Mouse (Mus musculus) liver, embryonic 13.5 days (tissue): Measurements from ENCODE around the gene Notch2. TPM values are rescaled to one million over a fixed set of nuclear protein-coding genes. Genes with fewer than 3 reads are reported as not detected.

Source experiments
- ATAC-seq: fragments of 200-750 bp; cut with Nextera tagmentation; 2 replicates; pipeline ENCODE4 v1.8.0; 2017; ENCODE audit warnings: low read depth, mild to moderate bottlenecking, moderate number of reproducible peaks, moderate library complexity
- DNase-seq: peaks from one replicate; pipeline ENCODE4 v3.0.0; 2022
- H3K27ac ChIP-seq: fragments of 300-500 bp; sonication (generic); 2 replicates; pipeline ENCODE4 v1.5.1; 2015; ENCODE audit warnings: moderate library complexity, mild to moderate bottlenecking, inconsistent platforms
- H3K27me3 ChIP-seq: fragments of 300-500 bp; sonication (generic); 2 replicates; pipeline ENCODE4 v1.6.1; 2015; ENCODE audit warnings: mild to moderate bottlenecking, inconsistent platforms
- H3K36me3 ChIP-seq: fragments of 300-500 bp; sonication (generic); 2 replicates; pipeline ENCODE4 v1.6.1; 2015; ENCODE audit warnings: mild to moderate bottlenecking, inconsistent platforms
- H3K4me1 ChIP-seq: fragments of 300-500 bp; sonication (generic); replicated peaks from 2 replicates; pipeline ENCODE4 v1.6.1; 2015; ENCODE audit warnings: inconsistent platforms
- H3K4me2 ChIP-seq: fragments of 300-500 bp; sonication (generic); 2 replicates; pipeline ENCODE4 v1.6.1; 2015; ENCODE audit warnings: inconsistent platforms, mild to moderate bottlenecking, moderate library complexity
- H3K4me3 ChIP-seq: fragments of 300-500 bp; sonication (generic); replicated peaks from 2 replicates; pipeline ENCODE4 v1.5.1; 2015; ENCODE audit warnings: mild to moderate bottlenecking, inconsistent platforms
- H3K9ac ChIP-seq: fragments of 300-500 bp; sonication (generic); 2 replicates; pipeline ENCODE4 v1.6.1; 2015; ENCODE audit warnings: mild to moderate bottlenecking, inconsistent platforms
- H3K9me3 ChIP-seq: fragments of 300-500 bp; sonication (generic); replicated peaks from 2 replicates; pipeline ENCODE4 v1.6.1; 2016; ENCODE audit warnings: inconsistent platforms
- WGBS: fragments of 180-500 bp; shearing (Covaris S2); methylation state at CpG from one replicate; pipeline ENCODE4 v1.1.7; 2015; ENCODE audit not compliant: insufficient replicate concordance; 5-methylcytosine and 5-hydroxymethylcytosine counted together
- polyA plus RNA-seq: library from polyadenylated mRNA; unstranded; fragments of >200 nt; fragmentation: Nextera tagmentation; extraction: Ambion mirVana; gene quantifications from 2 replicates; pipeline ENCODE4 v1.2.1, GENCODE M21; 2015

Gene Notch2
- polyA plus RNA-seq, 1 experiment from 2014 or later = 4.8 TPM

DNA sequence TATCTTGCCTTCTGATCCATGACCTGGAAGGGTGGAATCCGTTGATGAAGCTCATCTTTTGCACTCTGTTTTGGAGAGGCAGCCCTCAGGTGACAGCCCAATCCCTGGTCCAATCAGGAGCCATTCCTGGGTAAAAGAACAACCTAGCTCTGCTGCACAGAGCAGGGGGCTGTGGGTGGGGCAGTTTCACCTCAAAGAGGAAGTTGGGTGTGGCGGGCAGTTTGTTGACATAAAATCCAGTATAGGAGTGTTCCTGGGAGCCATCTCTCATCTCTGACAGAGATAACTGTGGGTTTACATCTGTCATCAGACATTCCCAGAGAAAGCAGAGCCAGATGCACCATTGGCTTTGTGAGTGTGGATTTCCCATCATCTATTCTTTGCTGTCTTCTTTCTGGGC is 34.6 kb upstream of the Notch2 start:
- ATAC-seq = no peak
- no peak overlapping the region for H3K27ac ChIP-seq
- peaks cover 11% of the 10 kb centered on the region; the same call in 1 of the 2 replicates for H3K4me1 ChIP-seq
- H3K4me2 ChIP-seq = no peak overlapping the region
- no peak for DNase-seq
- WGBS = 45% methylated on average over 2 of the region's 2 CpGs
- H3K4me3 ChIP-seq = no peak overlapping the region
- no peak overlapping the region for H3K9ac ChIP-seq
- no peaks in the 10 kb centered on the region for H3K36me3 ChIP-seq
- no peaks in the 10 kb centered on the region for H3K27me3 ChIP-seq
- no peaks in the 10 kb centered on the region for H3K9me3 ChIP-seq

DNA sequence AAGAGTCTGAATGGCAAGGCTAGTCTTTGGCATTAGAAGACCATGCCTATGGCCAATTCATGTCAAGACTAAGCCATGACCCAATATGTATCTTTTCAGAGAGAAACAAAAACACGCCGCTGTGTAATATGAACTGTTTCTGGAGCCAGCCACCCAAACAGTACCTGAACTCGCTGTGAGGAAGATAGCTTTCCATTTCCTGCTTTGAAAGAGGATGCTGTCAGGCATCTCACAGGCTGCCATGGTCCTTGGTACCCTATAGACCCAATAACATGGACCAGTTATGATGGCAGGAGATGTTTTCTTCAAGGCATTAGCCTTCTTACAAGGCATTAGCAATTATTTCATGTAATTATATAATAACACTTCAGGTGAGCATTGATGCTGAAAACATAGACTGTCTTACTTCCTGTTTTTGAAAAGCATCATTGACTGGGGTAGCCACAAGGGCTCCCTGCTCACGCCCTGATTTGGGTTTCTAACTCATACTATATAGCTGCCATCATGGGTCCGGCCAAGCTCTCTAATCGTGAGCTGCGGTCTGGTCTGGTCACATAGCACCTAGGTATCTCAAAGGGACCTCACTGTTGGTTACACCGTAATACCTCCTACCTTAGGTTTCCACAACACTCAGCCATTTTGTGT is 32.5 kb upstream of the Notch2 start:
- Histone ChIP-seq H3K9ac (no peak overlapping the region), H3K27me3 (no peaks in the 10 kb centered on the region), H3K27ac (no peak overlapping the region), H3K4me3 (no peak overlapping the region), H3K4me2 (no peak overlapping the region), H3K9me3 (no peaks in the 10 kb centered on the region), H3K36me3 (no peaks in the 10 kb centered on the region), H3K4me1 (peaks cover 8% of the 10 kb centered on the region; the same call in 1 of the 2 replicates)
- DNase-seq (no peak), ATAC-seq (no peak)
- WGBS = 72% methylated on average over 8 of the region's 8 CpGs

DNA sequence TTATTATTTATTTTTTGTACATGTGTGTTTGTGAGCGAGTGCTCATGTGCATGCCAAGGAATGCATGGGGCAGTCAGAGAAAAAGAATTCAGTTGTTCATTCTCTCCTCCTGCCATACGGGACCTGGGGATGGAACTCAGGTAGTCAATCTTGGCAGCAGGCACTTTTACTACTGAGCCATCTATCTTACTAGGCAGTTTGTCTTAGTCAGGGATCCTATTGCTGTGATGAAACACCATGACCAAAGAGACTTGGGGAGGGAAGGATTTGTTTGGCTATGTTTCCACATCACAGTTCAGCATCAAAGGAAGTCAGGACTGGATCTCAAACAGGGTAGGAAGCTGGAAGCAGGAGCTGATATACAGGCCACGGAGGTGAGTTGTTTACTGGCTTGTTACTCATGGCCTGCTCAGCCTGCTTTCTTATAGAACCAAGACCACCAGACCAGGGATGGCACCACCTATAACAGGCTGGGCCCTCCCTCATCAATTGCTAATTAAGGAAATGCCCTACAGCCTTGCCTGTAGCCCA is 31.9 kb upstream of the Notch2 start:
- Histone ChIP-seq H3K27me3 (no peaks in the 10 kb centered on the region), H3K27ac (no peak overlapping the region), H3K4me2 (no peak overlapping the region), H3K9ac (no peak overlapping the region), H3K4me3 (no peak overlapping the region), H3K4me1 (peaks cover 8% of the 10 kb centered on the region; the same call in 1 of the 2 replicates), H3K36me3 (no peaks in the 10 kb centered on the region), H3K9me3 (no peaks in the 10 kb centered on the region)
- ATAC-seq (no peak), DNase-seq (no peak)
- 62% methylated on average over 3 of the region's 3 CpGs for WGBS

- Histone ChIP-seq H3K27ac (no peak overlapping the region), H3K9me3 (no peaks in the 10 kb centered on the region), H3K4me3 (no peak overlapping the region), H3K36me3 (no peaks in the 10 kb centered on the region), H3K27me3 (no peaks in the 10 kb centered on the region), H3K4me1 (peaks cover 11% of the 10 kb centered on the region), H3K9ac (no peak overlapping the region), H3K4me2 (no peak overlapping the region)
- ATAC-seq (no peak), DNase-seq (no peak)
- WGBS = 75% methylated on average over 10 of the region's 10 CpGs
These were observed 28.3 kb upstream of the Notch2 start for GRCm38 (mm10) chr3:97984870-97985506.

DNA sequence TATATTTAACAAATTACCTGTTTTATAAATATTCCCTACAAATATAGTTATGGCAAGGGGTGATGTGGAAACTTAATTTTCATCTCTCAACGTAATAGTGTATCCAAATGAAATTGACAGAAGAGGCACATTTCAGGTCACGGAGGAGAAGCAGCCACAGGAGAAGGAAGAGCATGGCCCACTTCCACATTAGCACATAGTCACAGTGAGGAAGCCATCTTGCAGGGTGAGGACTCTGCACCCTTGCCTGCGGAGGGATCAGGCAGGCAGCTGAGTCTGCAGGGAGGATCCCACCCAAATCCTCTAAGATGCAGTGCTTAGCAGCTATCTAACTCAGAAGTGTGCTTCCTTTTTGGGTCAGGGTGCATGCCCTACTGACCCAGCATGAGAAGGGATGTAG is 27.6 kb upstream of the Notch2 start:
- 63% methylated on average over 3 of the region's 3 CpGs for WGBS
- H3K4me3 ChIP-seq = no peak overlapping the region
- ATAC-seq = no peak

DNA sequence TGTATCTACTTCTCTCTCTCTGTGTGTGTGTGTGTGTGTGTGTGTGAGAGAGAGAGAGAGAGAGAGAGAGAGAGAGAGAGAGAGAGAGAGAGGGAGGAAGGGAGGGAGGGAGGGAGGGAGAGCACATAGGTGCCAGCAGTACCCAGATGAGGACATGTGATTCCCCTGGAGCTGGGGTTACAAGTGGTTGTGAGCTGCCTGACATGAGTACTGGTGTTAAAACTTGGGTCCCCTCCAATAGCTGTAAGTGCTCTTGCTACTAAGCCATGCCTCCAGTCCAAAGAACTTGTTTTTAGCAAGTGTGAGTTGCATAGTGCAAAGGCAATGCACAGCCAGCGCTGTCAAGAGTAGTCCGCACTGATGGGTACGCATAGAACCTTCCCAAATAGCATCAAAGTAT is 26.2 kb upstream of the Notch2 start:
- Histone ChIP-seq H3K4me1 (peaks cover 8% of the 10 kb centered on the region), H3K36me3 (no peaks in the 10 kb centered on the region), H3K9me3 (no peaks in the 10 kb centered on the region), H3K4me3 (no peak overlapping the region), H3K27me3 (no peaks in the 10 kb centered on the region), H3K9ac (no peak overlapping the region), H3K27ac (no peak overlapping the region), H3K4me2 (no peak overlapping the region)
- 90% methylated on average over 3 of the region's 3 CpGs for WGBS
- ATAC-seq (no peak), DNase-seq (no peak)

More for the DNA sequence above, 27.6 kb upstream of the Notch2 start:
- DNase-seq = no peak
- no peaks in the 10 kb centered on the region for H3K9me3 ChIP-seq
- H3K4me1 ChIP-seq = peaks cover 11% of the 10 kb centered on the region
- no peak overlapping the region for H3K4me2 ChIP-seq
- H3K27ac ChIP-seq = no peak overlapping the region
- H3K36me3 ChIP-seq = no peaks in the 10 kb centered on the region
- no peak overlapping the region for H3K9ac ChIP-seq
- no peaks in the 10 kb centered on the region for H3K27me3 ChIP-seq

DNA sequence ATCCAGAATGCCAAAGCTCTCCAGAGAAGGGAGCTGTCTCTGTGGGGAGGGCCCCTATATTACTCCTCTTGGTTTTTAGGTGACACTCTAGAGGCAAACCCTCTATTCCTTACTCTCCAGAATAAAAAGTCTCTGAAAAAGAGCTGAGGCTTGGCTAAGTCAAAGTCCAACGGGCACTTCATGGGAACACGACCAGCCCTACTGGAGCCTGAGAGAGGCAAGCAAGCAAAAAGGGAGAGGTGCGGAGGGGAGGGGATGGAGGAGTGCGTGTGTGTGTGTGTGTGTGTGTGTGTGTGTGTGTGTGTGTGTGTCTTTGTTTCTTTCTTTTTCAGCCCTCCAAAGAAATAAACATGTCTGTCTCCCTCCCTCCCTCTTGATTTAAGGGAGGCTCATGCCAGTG is 24.6 kb upstream of the Notch2 start:
- 69% methylated on average over 4 of the region's 4 CpGs for WGBS
- Histone ChIP-seq H3K4me2 (no peak overlapping the region), H3K9ac (no peak overlapping the region), H3K27ac (no peak overlapping the region), H3K4me3 (no peak overlapping the region), H3K4me1 (peaks cover 10% of the 10 kb centered on the region), H3K9me3 (no peaks in the 10 kb centered on the region), H3K27me3 (no peaks in the 10 kb centered on the region), H3K36me3 (no peaks in the 10 kb centered on the region)
- no peak for ATAC-seq
- no peak for DNase-seq

DNA sequence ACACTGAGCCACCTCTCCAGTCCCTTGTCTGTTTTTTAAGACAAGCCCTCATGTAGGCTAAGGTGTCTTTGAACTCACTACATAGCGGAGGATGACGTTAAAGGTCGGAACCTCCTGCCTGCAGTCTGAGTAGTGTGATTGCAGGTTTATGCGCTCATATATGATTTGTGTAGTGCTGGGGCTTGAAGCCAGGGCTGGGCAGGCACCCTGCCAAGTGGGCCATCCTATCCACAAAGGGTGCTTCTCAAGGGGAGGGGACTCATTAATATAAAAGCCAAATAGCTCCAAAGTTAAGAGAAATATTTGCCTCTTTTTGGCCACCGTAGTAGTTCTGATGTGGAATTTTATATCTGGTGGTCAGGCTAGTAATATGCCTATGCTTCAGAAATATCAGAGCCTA is 22.8 kb upstream of the Notch2 start:
- no peak for ATAC-seq
- no peaks in the 10 kb centered on the region for H3K27me3 ChIP-seq
- no peak overlapping the region for H3K27ac ChIP-seq
- H3K36me3 ChIP-seq = no peaks in the 10 kb centered on the region
- H3K4me3 ChIP-seq = no peak overlapping the region
- DNase-seq = no peak
- H3K9ac ChIP-seq = no peak overlapping the region
- H3K4me1 ChIP-seq = peaks cover 10% of the 10 kb centered on the region
- 93% methylated on average over 5 of the region's 5 CpGs for WGBS
- H3K9me3 ChIP-seq = no peaks in the 10 kb centered on the region
- no peak overlapping the region for H3K4me2 ChIP-seq

DNA sequence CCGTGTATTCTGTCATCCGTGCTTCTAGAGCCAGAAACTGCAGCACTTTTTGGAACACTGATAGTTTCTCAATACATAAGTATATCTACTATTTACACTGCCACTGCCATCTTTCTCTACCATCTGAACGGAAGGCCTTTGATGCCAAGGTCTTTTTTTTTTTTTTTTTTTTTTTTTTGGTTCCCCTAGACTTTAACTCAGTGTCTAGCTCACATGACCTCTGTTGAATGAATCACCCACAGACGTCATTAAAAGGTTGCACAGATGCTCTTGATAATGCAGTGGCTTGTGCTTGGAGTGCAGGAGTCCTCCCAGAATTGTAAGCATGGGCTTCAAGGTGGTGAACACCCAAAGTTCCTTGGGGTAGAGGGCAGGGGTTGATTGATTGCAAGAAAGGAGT is 21.0 kb upstream of the Notch2 start:
- DNase-seq = no peak
- no peak overlapping the region for H3K4me3 ChIP-seq
- ATAC-seq = no peak
- no peaks in the 10 kb centered on the region for H3K27me3 ChIP-seq
- H3K9ac ChIP-seq = no peak overlapping the region
- peaks cover 10% of the 10 kb centered on the region for H3K4me1 ChIP-seq
- H3K4me2 ChIP-seq = no peak overlapping the region
- no peak overlapping the region for H3K27ac ChIP-seq
- 59% methylated on average over 4 of the region's 4 CpGs for WGBS
- no peaks in the 10 kb centered on the region for H3K36me3 ChIP-seq
- H3K9me3 ChIP-seq = no peaks in the 10 kb centered on the region

DNA sequence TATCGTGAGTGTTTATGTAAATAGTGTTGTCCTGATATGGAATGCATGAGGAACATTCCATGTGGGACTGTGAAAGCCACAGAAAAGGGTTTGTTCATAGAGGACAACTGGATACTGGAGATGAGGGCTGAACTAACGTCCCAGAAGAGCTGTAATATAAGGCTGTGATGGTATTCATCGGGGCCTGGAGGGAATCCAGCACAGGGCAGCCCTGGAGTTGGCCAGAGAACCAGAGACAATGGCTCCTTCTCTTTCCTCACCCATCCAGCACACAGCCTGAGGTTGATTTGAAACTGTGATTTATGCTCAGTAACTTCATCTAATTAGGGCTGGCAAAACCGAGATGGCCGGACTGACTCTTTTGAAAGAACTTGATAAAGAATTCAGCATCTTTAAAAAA is 20.1 kb upstream of the Notch2 start:
- no peaks in the 10 kb centered on the region for H3K27me3 ChIP-seq
- peaks cover 9% of the 10 kb centered on the region for H3K4me1 ChIP-seq
- no peaks in the 10 kb centered on the region for H3K36me3 ChIP-seq
- no peak overlapping the region for H3K27ac ChIP-seq
- 64% methylated on average over 5 of the region's 5 CpGs for WGBS
- H3K9me3 ChIP-seq = no peaks in the 10 kb centered on the region
- no peak for ATAC-seq
- H3K9ac ChIP-seq = no peak overlapping the region
- H3K4me2 ChIP-seq = no peak overlapping the region
- no peak overlapping the region for H3K4me3 ChIP-seq
- no peak for DNase-seq

- no peaks in the 10 kb centered on the region for H3K9me3 ChIP-seq
- no peak for DNase-seq
- no peak overlapping the region for H3K27ac ChIP-seq
- H3K4me1 ChIP-seq = peaks cover 11% of the 10 kb centered on the region
- no peaks in the 10 kb centered on the region for H3K36me3 ChIP-seq
- H3K9ac ChIP-seq = no peak overlapping the region
- no peak overlapping the region for H3K4me3 ChIP-seq
- 66% methylated on average over 3 of the region's 3 CpGs for WGBS
- no peak for ATAC-seq
- no peak overlapping the region for H3K4me2 ChIP-seq
- no peaks in the 10 kb centered on the region for H3K27me3 ChIP-seq
These were observed 19.3 kb upstream of the Notch2 start for GRCm38 (mm10) chr3:97993920-97994545.
